Mouse (Mus musculus) 3T3-L1 (cell line): ENCODE measurements around the gene Zcchc13.

ENCODE experiments used
- DNase-seq: peaks from one replicate; pipeline ENCODE4 v3.0.0-alpha.2; 2015; ENCODE audit warnings: low read depth, low spot score

Zcchc13 gene

GRCm38 (mm10) chrX:103630303-103630702 lies at the start of gene Zcchc13:
Zcchc13 (plus strand) TSS chrX:103630586.
- no peak for DNase-seq

- peak; percentile 6 for DNase-seq
Measured at GRCm38 (mm10) chrX:103584262-103584661, 46.1 kb upstream of the Zcchc13 start.

GRCm38 (mm10) chrX:103592056-103592455 lies 38.3 kb upstream of the Zcchc13 start:
- DNase-seq: no peak

DNA sequence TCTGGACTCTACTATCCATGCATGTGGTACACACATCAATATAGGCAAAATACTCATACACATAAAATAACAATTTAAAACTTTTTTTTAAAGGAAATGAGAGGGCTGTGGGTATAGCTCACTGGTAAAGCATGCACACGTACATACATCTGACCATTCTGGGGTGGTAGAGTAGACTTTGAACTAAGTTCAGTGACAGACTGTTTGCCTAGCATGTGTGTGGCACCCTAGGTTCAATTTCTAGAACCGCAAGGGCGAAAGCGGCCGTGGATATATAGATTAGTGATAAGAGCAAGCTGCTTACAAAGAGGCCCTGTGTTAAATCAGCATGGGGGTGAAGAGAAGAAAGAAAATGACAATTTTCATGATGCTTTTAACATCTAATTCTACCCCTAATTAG lies 27.8 kb upstream of the Zcchc13 start:
- DNase-seq: no peak

GRCm38 (mm10) chrX:103604211-103604610 lies 26.2 kb upstream of the Zcchc13 start:
- peak; percentile 81 for DNase-seq

- DNase-seq: no peak
Measured at GRCm38 (mm10) chrX:103605473-103605872, 24.9 kb upstream of the Zcchc13 start.

GRCm38 (mm10) chrX:103610401-103610800 lies 20.0 kb upstream of the Zcchc13 start:
- DNase-seq: peak; percentile 18

GRCm38 (mm10) chrX:103611462-103611861 lies 18.9 kb upstream of the Zcchc13 start:
- no peak for DNase-seq

GRCm38 (mm10) chrX:103614700-103615233 lies 15.6 kb upstream of the Zcchc13 start:
- no peak for DNase-seq

DNA sequence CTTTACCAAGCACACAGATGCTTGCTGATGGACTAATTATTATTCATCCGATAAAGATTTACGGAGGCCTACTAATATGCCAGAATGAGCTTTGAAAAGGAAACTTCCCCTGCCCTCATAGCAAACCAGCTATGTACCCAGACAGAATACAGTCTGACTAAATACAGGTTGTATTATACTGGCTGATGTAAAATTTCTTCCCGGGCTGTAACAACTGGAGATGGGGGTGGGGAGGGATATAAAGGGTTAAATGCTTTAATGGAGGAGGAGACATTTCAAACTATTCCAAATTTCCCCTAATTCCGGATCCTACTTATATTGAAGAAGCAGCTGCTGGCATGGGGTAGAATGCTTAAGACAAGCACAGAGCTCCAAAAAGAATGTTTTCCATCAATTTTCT lies 14.9 kb upstream of the Zcchc13 start:
- DNase-seq: no peak

- peak; percentile 68 for DNase-seq
Measured at GRCm38 (mm10) chrX:103616162-103616535, 14.2 kb upstream of the Zcchc13 start.

DNA sequence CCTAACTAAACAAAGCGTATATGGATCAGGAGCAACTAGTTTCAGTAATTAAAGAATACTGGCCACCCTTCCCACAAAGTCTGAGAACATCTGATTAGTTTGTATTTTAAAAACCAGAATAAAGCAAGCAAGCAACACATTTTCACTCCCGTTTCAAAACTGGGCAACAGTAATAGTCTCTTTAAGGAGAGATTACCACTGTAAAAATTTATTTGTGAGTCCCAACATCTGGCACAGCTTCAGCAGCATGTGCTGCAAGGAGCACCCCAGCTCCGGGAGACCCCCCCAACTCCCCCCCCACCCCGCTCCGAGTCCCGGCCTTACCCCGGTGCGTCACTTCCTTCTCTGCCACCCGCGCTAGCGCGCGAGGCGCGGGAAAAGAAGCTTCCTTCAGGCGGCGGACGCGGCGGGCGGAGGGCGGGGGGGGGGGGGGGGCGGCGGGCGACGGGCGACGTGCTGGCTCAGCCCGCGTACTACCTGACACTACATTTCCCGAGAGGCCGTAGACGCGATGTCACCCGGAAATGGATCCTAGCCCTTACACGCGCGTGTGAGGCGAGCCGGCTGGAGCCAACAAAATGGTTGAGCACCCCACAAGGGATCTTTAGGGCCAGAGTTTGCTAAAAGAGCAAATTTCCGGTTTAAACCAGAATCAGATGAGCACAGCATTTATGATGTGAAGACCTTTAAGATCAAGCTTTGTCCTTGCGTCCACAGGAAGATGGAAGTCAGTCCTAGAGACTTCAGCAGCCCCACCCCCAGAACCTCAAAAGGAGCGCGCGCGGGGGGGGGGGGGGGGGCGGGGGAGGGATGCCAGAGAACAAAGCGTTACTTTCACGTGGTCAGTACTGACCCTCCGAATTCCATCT lies 13.6 kb upstream of the Zcchc13 start:
- DNase-seq: peak; percentile 85

DNA sequence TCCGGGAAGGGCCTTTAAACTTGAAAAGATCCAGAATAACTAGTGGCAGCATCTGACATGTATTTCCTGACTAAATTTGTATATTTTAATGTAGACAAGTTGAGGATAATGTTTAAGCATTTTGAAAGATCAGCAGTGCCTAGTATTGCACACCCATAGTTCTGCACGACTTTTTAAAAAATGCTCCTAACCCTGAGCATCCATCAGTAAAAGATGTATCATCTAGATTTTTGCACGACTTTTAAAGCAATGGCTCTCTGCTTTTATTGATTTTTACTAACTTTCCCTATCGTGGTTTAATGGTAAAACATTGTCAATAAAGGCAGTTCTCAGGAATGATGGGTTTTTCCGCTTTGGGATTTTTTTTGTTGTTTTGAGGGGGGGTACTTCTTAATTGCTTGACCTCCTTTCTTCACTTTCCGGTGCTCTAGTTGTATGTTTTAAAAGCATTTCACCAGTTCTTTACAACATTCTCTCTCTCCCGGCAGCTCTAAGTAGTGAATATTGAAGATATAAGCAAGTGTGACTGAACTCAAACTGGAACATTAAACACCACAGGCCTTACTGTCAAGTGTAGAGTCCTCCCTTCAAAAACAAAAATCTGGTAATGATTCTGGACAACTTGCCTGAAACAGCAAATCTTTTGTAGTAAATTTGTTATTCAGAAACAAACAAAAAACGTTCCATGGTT lies 12.8 kb upstream of the Zcchc13 start:
- no peak for DNase-seq

GRCm38 (mm10) chrX:103621799-103622198 lies 8.6 kb upstream of the Zcchc13 start:
- no peak for DNase-seq

DNA sequence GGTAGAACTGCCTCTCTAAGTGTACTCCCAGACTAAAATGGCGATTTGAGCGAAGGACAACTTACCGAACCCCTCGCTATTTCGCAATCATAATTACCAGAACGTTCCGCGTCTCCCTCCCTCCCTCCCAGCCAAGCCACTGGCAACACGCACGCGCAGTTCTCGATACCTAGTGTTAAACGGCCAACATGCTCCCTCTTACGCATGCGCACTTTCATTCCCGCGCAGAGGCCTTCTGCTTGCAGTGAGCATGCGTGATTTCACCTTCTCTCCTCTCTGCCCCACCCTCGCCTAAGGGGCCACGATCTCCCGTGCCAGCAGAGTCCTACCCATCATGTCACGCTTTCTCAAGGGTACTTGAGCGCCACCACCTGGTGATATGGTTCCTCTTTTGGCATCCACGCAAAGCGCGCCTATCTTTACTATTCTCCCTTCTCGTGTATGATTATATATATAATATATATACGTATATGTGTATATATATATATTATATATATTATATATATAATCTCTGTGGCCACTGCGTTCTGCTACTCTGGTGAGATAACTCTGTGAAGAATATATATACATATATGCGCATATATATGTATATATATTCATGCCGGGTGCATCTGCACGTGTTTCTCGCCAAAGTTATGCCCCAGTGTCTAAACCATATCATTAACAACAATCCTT lies 8.0 kb upstream of the Zcchc13 start:
- DNase-seq: peak; percentile 99

GRCm38 (mm10) chrX:103622935-103623280 lies 7.5 kb upstream of the Zcchc13 start:
- DNase-seq: peak; percentile 51

DNA sequence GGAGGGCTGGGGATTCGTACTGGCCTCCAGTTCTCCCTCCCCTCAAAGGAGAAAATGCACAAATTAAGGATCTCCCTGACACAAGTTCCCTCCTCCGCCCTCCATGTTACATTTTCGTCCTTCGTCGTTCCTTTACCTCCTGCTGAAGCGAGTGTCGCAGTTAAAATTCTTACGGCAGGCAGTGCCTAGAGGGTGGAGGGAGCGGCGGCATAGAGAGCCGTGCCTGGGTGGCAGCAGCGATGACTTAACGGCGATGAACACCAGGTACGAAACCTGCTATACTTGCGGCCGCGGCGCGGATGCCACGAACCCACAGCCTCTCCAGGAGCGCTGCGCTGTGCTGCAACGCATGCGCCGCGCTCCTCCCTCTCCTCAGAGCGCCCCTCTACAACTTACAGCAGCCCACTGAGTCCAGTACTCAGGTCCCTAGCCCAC lies 7.0 kb upstream of the Zcchc13 start:
- DNase-seq: peak; percentile 40

DNA sequence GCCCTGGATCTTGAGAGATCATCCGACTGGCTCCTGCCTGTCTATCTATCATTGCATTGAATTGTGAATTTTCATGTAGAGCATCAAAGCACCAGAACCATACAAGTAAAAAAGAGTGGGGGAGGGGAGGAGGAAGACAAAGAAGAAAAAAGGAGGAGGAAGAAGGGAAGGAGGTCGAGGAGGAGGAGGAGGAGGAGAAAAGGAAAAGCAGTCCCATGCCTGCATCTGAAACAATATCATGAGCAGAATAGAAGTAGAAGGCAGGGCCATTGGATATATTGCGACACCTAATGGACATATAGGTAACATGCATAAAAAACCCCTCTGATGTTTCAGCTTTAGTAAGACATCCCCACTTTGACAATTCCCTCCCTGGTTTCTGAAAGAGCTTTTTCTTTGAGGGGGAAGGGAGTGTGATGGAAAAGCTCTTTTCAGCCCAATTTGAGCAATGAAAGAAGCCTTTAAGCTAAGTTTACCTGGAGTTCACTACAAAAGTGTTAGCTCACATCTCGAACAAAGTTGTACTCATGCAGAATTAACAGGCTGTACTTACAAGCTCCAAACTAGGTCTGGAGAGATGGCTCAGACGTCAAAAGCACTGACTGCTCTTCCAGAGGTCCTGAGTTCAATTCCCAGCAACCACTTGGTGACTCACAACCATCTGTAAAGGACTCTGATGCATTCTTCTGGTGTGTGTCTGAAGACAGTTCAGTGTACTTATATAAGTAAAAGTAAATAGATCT lies 5.8 kb upstream of the Zcchc13 start:
- peak; percentile 74 for DNase-seq

GRCm38 (mm10) chrX:103628890-103629289 lies 1.5 kb upstream of the Zcchc13 start:
- DNase-seq: no peak

GRCm38 (mm10) chrX:103633895-103634294 lies 3.5 kb downstream of the Zcchc13 start:
- no peak for DNase-seq

GRCm38 (mm10) chrX:103636021-103636420 lies 5.6 kb downstream of the Zcchc13 start:
- DNase-seq: no peak
